Mouse (Mus musculus) embryonic facial prominence, embryonic 14.5 days (tissue): ENCODE results near the gene Crp. TPM values are rescaled to one million over a fixed set of nuclear protein-coding genes. Genes with fewer than 3 reads are reported as not detected.

Experiments used
- ATAC-seq: fragments of 200-750 bp; cut with Nextera tagmentation; 2 replicates; pipeline ENCODE4 v1.8.0; 2017; ENCODE audit warnings: low read depth, moderate number of reproducible peaks, moderate TSS enrichment
- DNase-seq: peaks from one replicate; pipeline ENCODE4 v3.0.0-alpha.2; 2015; ENCODE audit warnings: low spot score
- H3K27ac ChIP-seq: fragments of 300-500 bp; sonication (generic); replicated peaks from 2 replicates; pipeline ENCODE4 v1.5.1; 2014; ENCODE audit warnings: low read depth, mild to moderate bottlenecking, low read length, moderate library complexity
- H3K27me3 ChIP-seq: fragments of 300-500 bp; sonication (generic); replicated peaks from 2 replicates; pipeline ENCODE4 v1.6.1; 2014; ENCODE audit warnings: low read length; ENCODE audit not compliant: control insufficient read depth, insufficient read depth
- H3K36me3 ChIP-seq: fragments of 300-500 bp; sonication (generic); 2 replicates; pipeline ENCODE4 v1.6.1; 2014; ENCODE audit warnings: low read length, mixed read lengths; ENCODE audit not compliant: control insufficient read depth, insufficient read depth
- H3K4me1 ChIP-seq: fragments of 300-500 bp; sonication (generic); 2 replicates; pipeline ENCODE4 v1.6.1; 2014; ENCODE audit warnings: antibody characterized with exemption, low read length; ENCODE audit not compliant: control insufficient read depth, insufficient read depth
- H3K4me2 ChIP-seq: fragments of 300-500 bp; sonication (generic); 2 replicates; pipeline ENCODE4 v1.6.1; 2014; ENCODE audit warnings: low read depth, mild to moderate bottlenecking, low read length, moderate library complexity, mixed read lengths
- H3K4me3 ChIP-seq: fragments of 300-500 bp; sonication (generic); 2 replicates; pipeline ENCODE4 v1.5.1; 2014; ENCODE audit warnings: low read depth, mild to moderate bottlenecking, low read length
- H3K9ac ChIP-seq: fragments of 300-500 bp; sonication (generic); 2 replicates; pipeline ENCODE4 v1.6.1; 2014; ENCODE audit warnings: low read depth, mild to moderate bottlenecking, low read length, moderate library complexity, mixed read lengths
- H3K9me3 ChIP-seq: fragments of 300-500 bp; sonication (generic); 2 replicates; pipeline ENCODE4 v1.6.1; 2016; ENCODE audit warnings: low read length; ENCODE audit not compliant: control insufficient read depth
- WGBS: fragments of 180-500 bp; shearing (Covaris S2); extraction: QIAGEN DNeasy Blood & Tissue Kit; methylation state at CpG from one replicate; pipeline ENCODE4 v1.1.7; 2014; 5-methylcytosine and 5-hydroxymethylcytosine counted together
- polyA plus RNA-seq: library from polyadenylated mRNA; unstranded; fragments of >200 nt; fragmentation: Nextera tagmentation; extraction: Ambion mirVana; gene quantifications from 2 replicates; pipeline ENCODE4 v1.2.1, GENCODE M21; 2014

Gene Crp
- polyA plus RNA-seq, 1 experiment from 2014 or later: not detected

GRCm38 (mm10) chr1:172665457-172665856 lies 32.4 kb upstream of the Crp start:
- ATAC-seq: no peak
- Histone ChIP-seq H3K4me3 (no peak overlapping the region), H3K27me3 (no peaks in the 10 kb centered on the region), H3K4me2 (no peak overlapping the region), H3K36me3 (no peaks in the 10 kb centered on the region), H3K9ac (no peak overlapping the region), H3K9me3 (no peaks in the 10 kb centered on the region; the same call in 1 of the 2 replicates), H3K27ac (no peak overlapping the region), H3K4me1 (no peaks in the 10 kb centered on the region)
- no peak for DNase-seq
- 61% methylated on average over 2 of the region's 2 CpGs for WGBS

- no peaks in the 10 kb centered on the region for H3K27me3 ChIP-seq
- H3K4me2 ChIP-seq: no peak overlapping the region
- H3K4me1 ChIP-seq: no peaks in the 10 kb centered on the region
- H3K9ac ChIP-seq: no peak overlapping the region
- WGBS: 58% methylated on average over 6 of the region's 6 CpGs
- DNase-seq (no peak), ATAC-seq (no peak)
- no peak overlapping the region for H3K4me3 ChIP-seq
- no peaks in the 10 kb centered on the region for H3K36me3 ChIP-seq
- H3K9me3 ChIP-seq: no peaks in the 10 kb centered on the region; the same call in 1 of the 2 replicates
- H3K27ac ChIP-seq: no peak overlapping the region
Observed at GRCm38 (mm10) chr1:172667597-172667996, 30.3 kb upstream of the Crp start.

- DNase-seq (no peak), ATAC-seq (no peak)
- Histone ChIP-seq H3K9me3 (no peaks in the 10 kb centered on the region; the same call in 1 of the 2 replicates), H3K36me3 (no peaks in the 10 kb centered on the region), H3K27me3 (no peaks in the 10 kb centered on the region), H3K4me3 (no peak overlapping the region), H3K9ac (no peak overlapping the region), H3K4me2 (no peak overlapping the region), H3K27ac (no peak overlapping the region), H3K4me1 (no peaks in the 10 kb centered on the region)
- 86% methylated on average over 1 of the region's 1 CpGs for WGBS
Observed at GRCm38 (mm10) chr1:172670716-172671115, 27.1 kb upstream of the Crp start.

DNA sequence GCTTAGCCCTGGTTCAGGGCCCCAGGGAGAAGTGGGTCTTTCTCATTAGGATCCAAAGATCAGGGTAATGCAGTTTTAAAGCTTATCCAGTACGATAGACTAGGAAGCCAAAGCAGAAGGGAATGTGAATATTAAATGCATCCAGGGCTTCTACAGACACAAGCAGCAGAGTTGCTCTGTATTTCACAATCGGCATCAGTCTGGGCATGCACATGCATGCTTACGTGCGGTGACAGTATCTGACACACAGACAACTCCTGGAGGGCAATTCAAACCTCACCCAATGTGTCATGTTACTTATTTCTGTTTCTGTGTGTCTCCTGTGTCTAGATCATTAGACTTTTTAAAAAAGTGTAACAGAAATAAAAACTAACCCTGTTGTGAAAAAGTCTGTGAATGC lies 17.1 kb upstream of the Crp start:
- WGBS: 80% methylated on average over 4 of the region's 4 CpGs
- no peak overlapping the region for H3K9ac ChIP-seq
- H3K4me2 ChIP-seq: no peak overlapping the region
- no peaks in the 10 kb centered on the region for H3K36me3 ChIP-seq
- H3K27ac ChIP-seq: no peak overlapping the region
- no peak overlapping the region for H3K4me3 ChIP-seq
- peak; percentile 55; the same call in 1 of the 2 replicates for ATAC-seq
- H3K27me3 ChIP-seq: no peaks in the 10 kb centered on the region
- peak; percentile 53 for DNase-seq
- no peaks in the 10 kb centered on the region for H3K4me1 ChIP-seq
- no peaks in the 10 kb centered on the region; the same call in 1 of the 2 replicates for H3K9me3 ChIP-seq

DNA sequence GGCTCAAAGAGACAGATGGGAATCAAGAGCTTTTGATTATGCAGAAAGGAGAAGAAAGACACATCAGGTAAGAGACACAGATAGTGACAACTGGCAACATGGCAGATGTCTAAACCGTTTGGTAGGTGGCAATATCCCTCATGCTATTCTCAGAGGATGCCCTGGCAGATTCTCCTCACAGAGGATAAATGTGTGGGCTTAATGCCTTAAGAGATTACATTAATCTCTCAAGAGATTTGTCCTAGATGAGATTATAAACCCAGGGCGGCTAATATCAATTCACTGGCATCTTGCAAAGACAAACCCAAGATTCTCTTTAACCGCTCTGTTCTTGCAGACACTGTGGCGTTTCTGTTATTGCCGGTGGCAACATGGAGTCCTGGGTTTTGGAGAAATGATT lies 14.3 kb upstream of the Crp start:
- DNase-seq (no peak), ATAC-seq (no peak)
- H3K4me2 ChIP-seq: no peak overlapping the region
- H3K27me3 ChIP-seq: no peaks in the 10 kb centered on the region
- WGBS: 83% methylated on average over 5 of the region's 5 CpGs
- no peaks in the 10 kb centered on the region for H3K36me3 ChIP-seq
- H3K9ac ChIP-seq: no peak overlapping the region
- H3K27ac ChIP-seq: no peak overlapping the region
- no peaks in the 10 kb centered on the region; the same call in 1 of the 2 replicates for H3K9me3 ChIP-seq
- no peaks in the 10 kb centered on the region; the same call in 1 of the 2 replicates for H3K4me1 ChIP-seq
- no peak overlapping the region for H3K4me3 ChIP-seq

GRCm38 (mm10) chr1:172683957-172684356 lies 13.9 kb upstream of the Crp start:
- no peak for ATAC-seq
- WGBS: 70% methylated on average over 1 of the region's 1 CpGs

GRCm38 (mm10) chr1:172685178-172685577 lies 12.7 kb upstream of the Crp start:
- Histone ChIP-seq H3K9ac (no peak overlapping the region), H3K9me3 (no peaks in the 10 kb centered on the region; the same call in 1 of the 2 replicates), H3K4me2 (no peak overlapping the region), H3K4me1 (no peaks in the 10 kb centered on the region; the same call in 1 of the 2 replicates), H3K4me3 (no peak overlapping the region), H3K27me3 (no peaks in the 10 kb centered on the region), H3K27ac (no peak overlapping the region), H3K36me3 (no peaks in the 10 kb centered on the region)
- ATAC-seq (no peak), DNase-seq (no peak)
- WGBS: 68% methylated on average over 3 of the region's 3 CpGs

More at GRCm38 (mm10) chr1:172683957-172684356, 13.9 kb upstream of the Crp start:
- no peak for DNase-seq
- Histone ChIP-seq H3K36me3 (no peaks in the 10 kb centered on the region), H3K9me3 (no peaks in the 10 kb centered on the region; the same call in 1 of the 2 replicates), H3K27me3 (no peaks in the 10 kb centered on the region), H3K4me2 (no peak overlapping the region), H3K4me3 (no peak overlapping the region), H3K27ac (no peak overlapping the region), H3K9ac (no peak overlapping the region), H3K4me1 (no peaks in the 10 kb centered on the region; the same call in 1 of the 2 replicates)

DNA sequence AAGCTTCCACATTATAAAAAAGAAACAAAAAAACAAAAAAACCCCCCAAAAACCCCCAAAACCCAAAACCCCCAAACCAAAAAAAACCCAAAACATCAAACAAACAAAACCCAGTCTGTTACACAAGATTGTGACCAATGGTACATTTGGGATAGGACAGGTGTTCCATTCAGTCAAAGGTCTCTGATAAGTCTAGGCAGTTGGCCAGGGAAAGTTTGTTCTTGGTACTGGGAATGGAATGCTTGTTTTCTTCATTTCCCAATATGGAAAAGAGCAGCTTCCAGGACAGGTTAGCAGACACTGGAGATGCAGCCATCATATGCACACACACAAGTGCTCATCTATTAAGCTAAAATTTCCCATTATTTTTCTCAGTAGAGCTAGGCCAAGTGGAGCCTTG lies 433 bp upstream of the Crp start:
- ATAC-seq (no peak), DNase-seq (no peak)
- Histone ChIP-seq H3K27ac (no peak overlapping the region), H3K4me2 (no peak overlapping the region), H3K4me3 (no peak overlapping the region), H3K36me3 (no peaks in the 10 kb centered on the region), H3K9ac (no peak overlapping the region), H3K4me1 (no peaks in the 10 kb centered on the region), H3K9me3 (no peaks in the 10 kb centered on the region), H3K27me3 (no peaks in the 10 kb centered on the region)

GRCm38 (mm10) chr1:172700814-172701213 lies 3.0 kb downstream of the Crp start:
- 82% methylated on average over 3 of the region's 3 CpGs for WGBS
- H3K4me3 ChIP-seq: no peak overlapping the region
- no peak overlapping the region for H3K27ac ChIP-seq

More at GRCm38 (mm10) chr1:172700814-172701213, 3.0 kb downstream of the Crp start:
- Histone ChIP-seq H3K27me3 (no peaks in the 10 kb centered on the region), H3K36me3 (no peaks in the 10 kb centered on the region), H3K4me1 (no peaks in the 10 kb centered on the region), H3K9ac (no peak overlapping the region), H3K4me2 (no peak overlapping the region), H3K9me3 (no peaks in the 10 kb centered on the region)
- no peak for DNase-seq
- ATAC-seq: 0 out of 2 replicates have a peak, but pooled peaks have one; percentile 30
